Mouse (Mus musculus) skeletal muscle tissue, adult 2 months (tissue): ENCODE results near the gene Grik4.
"Not testable (repeated sequence)": the region's sequence is repeated elsewhere in the genome, so short reads cannot be mapped to it uniquely, and the experiment has no call there.

Experiments used
- DNase-seq: peaks from one replicate; pipeline ENCODE4 v3.0.0-alpha.2; 2012; ENCODE audit warnings: low read depth, low spot score

The Grik4 gene

DNA sequence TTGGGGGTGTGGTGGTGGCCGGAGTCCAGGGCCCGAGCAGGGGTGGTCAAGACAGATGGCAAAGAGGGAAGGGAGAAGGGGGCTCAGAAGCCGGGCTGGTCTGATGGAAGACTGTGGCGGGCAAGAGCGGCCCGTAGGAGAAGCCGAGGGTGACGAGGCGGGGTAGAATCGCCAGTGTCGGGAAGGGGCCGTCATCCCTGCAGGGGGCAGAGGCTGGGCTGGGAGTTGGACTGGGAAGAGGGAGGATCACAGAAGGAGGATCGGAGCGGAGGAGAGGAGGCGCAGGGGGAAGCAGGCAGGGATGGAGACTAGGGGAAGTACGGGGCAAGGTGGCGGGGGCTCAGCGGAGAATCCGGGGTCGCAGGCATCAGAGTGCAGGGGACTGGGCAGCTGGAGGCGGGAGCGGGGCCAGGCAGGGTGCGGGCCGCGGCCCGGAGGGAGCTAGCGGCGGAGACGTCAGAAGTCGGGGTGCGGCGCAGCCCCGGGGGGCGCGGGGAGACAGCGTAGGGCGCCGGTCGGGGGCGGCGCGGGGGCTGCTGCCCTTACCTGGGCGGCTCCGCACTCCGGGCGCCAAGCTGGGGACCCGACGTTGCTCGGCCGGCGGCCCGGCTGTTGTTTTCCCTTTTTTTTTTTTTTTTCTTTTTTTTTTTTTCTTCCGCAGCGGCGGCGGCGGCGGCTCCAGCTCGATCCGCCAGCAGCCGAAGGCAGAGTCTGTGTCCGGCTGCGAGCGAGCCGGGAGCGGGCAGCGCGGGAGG, at the start of gene Grik4:
Grik4 (minus strand) TSS at position 713 of the 755 bp plus-strand sequence.
- DNase-seq, result no peak

DNA sequence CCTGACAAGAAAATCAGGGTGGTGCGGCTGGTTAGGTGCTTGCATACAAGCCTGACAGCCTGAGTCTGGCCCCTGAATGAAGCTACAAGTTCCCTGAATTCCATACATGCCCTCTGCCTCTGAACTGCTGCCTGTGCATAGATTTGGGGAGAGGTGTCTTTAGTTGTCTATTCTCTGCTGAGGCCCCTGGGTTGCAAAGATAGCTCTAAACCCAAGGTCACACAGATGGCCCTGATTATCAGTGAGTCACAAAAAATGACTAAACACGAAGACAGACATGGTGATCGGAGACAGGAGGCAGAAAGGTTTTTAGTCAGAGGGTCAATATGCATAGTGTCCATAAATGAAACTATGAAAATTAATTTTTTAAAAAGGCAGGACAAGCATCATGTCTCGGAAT, 49.4 kb upstream of the Grik4 start:
- DNase-seq, result no peak

DNA sequence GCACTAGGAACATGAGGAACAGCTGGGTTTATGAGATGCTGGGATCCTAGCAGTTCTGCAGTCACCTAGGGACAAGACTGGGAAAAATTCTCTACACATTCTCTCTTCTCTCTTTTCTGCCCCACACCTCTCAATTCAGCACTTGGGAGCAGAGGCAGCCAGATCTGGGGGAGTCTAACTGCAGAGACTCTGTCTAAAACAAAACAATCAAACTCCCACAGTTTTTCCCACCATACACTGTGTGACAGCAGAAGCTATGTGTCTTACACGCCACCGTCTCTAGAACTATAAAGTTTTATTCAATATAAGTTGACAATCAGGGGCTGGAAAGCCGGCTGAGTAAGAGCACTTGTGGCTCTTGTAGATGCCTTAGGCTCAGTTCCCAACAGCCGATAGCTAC, 43.7 kb upstream of the Grik4 start:
- DNase-seq, result no peak

DNA sequence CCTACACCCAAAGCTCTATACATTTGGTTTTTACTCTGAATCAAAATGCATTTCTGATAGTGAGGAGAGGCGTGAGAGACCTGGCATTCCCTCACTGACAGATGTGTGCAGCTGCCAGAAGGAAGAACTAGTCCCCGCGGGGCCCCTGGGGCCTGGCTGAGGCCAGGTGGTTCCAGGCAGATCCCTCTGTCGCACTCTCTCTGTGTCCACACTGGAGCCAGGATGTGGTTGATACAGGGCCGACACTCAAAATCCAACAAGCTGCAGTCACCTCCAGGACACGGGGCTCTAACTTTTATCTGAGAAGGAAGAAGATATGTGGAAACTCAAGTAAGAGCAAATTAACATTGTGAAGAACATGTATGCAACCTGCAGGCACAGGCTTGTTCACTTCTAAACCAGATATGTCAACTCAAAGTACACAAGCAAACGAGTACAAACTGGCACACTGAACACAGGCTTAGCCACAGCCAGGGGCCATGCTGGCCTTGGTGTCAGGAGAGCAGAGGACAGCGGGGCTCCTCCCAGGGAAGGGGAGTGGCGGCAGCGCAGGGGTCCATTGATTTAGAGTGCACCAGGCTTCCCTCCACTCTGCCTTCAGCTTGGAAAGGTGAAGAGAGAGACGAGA, 24.7 kb upstream of the Grik4 start:
- no peak for DNase-seq

DNA sequence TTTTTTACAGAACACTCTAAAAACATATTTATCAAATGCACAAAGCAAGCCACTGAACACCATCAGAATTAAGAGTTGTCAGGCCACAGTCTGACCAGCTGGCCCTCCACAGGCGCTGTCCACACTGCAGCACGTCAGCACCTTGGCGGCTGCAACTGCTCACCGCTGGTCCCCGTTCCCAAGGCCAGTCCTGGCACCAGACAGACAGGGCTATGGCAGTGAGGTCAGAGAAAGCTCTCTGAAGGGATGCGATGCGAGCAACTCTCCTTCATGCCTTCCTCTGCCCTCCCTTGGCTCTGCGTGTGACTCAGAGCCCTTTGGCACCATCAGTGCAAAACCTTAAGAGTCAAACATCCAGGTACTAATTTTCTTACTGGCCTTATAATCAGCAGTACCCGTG, 23.4 kb upstream of the Grik4 start:
- no peak for DNase-seq

DNA sequence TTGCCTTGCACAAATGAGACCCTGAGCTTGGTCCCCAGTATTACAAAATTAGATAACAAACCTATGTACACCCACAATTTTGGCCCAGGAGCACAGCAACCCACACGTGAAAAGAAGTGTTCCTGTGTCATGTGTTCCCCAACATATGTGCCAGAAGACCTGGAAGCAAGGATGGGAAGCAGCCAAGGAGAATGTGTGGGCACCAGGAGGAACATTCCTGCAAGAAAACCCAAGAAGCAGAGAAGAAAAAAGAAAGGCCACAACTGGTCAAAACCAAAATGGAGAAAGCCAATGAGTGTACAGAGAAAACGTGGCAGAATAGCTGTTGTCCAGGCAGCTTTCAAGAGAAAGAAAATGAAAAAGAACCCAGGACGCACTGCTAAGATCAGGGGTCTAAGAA, 20.5 kb upstream of the Grik4 start:
- DNase-seq, result not testable (repeated sequence)

DNA sequence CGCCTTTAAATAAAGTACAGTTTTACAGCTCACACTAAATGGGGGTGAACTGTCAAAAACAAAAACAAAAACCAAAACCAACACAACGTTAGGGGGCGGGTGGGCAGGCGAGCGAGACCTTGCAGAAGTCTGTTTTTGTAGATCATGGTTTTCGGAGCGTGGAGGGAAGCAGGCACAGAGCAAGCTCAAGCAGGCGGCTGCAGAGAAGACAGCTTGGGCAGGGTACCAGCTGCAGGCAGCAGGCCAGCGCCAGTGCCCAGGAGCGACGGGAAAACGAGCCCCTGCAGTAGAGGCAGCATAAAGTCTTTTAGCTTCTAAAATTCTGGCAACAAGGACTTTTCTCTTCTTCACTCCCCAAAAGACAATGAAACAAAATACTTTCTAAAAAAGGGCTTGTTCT, 20.1 kb upstream of the Grik4 start:
- DNase-seq, result no peak

DNA sequence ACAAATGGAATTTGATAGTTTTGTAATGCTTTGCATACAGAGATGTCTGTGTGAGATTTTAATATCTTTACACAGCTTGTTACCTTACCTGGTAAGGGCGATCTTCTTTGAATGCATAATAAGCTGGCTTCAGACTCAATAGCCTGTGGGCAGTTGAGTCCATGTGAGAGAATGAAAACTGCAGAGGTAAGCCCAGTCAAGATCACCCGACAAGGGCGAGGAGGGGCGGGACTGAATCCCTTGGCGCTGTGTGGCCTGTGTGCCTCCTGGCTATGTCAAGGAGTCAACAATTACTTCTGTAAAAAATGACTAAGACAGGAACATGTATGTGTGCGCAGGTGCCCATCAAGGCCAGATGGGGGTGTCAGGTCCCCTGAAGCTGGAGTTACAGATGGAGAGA, 18.2 kb upstream of the Grik4 start:
- no peak for DNase-seq

DNA sequence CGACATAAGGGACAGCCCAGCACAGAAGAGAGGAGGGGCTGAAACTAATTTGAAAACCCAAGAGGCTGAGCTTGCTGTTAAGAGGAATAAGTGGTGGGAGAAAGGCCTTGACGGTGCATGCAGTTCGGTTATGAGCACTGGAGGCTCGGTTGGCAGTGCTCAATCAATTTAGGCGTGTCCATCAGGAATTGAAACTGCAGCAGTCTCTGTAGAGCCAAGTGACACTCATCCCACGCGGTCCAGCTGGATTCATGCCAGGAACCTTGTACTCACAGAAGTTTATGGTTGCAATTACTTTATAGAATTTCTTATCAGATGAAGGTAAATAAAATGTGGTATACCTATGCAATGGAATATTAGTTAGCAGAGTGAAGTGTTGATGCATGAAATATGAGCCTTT, 14.1 kb upstream of the Grik4 start:
- DNase-seq, result no peak

DNA sequence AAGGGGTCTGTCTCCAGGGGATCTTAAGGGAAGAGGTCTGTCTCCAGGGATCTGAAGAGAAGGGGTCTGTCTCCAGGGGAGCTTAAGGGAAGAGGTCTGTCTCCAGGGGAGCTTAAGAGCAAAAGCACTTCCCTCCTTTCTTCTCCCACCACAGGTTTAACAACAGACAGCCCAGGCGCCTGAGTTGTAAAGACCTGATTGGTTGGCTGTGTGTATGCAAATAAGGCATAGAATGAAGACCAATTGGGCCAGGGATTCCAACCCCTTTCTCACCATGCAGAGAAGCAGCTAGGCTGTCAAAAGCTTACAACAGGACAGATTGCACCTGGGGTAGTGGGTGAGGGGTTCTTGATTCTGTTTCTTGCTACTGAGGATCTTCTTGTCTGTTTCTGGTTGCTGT, 4.1 kb upstream of the Grik4 start:
- DNase-seq, result no peak

DNA sequence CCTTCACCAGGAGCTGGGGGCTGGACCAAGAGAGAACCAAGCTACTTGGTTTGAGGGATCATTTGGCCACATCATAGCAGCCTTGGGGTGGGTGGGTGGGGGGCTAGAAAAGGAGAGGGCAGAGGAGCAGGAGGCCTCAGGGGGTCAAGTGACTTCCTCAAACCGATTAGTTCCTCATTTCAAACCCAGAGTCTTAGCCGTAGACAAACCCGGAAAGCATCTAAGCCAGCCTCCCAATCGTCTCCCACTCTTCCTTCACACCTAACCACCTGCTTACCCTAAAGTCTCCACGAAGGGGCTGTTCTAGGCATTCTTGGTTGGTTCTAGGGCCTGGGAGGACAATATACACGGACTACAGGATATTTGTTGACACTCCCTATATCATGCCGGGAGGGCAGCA, 881 bp upstream of the Grik4 start:
- no peak for DNase-seq

DNA sequence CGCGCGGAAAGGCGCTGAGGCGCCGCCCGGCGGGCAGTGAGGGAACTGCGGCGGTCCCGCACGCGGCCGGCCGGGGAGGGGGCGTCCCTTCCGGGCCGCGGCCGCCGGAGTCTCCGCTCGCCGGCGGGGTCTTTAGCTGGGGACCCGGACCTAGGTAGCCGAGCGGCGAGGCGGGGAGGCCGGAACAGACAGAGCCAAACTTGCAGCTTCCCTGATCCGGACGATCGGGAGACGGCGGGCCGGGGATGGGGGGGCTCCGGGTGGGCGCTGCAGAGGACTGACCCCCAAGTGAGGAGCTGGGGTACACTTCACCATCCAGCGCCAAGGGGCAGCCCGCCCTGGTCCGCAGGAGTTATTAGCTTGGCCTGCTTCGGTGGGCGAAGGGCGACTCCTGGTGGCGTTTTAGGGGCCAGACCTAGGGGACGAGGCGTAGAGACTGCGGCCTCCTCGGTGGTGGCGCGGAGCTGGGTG, 278 bp upstream of the Grik4 start:
- peak; percentile 49 for DNase-seq

DNA sequence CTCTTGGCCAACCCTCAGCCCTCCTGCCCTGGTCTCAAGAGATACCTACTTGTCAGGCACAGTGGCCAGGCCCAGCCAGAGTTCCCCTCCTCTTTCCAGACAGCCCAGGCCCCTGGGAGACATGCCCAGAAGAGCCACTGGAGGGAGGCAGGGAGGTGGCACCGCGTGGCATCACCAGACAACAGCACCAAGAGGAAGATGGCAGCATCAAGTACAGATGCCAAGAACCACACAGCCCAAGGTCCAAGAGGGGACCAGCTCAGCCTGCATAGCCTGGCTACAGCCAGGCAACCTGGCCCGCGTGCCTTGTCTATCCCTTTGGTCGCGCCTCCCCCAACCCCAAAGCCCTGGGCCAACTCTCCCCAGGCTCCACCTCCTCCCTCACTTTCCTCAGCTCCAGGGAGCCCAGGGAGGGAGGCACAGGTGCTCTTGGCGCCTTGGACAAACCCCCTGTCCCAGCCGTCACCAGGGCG, 1.2 kb downstream of the Grik4 start:
- no peak for DNase-seq

DNA sequence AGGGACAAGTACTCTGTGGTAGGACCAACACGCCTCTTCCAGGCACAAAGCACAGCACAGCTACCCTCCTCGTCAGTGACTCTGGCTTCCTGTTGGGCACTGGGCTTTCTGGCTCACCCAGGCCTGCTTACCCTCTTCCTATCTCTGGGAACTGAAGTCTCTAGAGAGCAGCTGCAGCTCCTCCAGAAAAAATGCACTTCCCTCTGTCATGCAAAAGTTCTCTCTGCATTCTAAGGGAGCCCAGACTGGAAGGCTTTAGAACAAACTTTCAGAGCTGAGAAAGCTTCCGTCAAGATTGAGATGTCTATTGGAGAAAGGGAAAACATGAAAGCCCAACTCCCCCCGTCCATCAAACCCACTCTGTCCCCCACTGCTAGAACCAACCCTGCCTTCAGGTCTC, 2.1 kb downstream of the Grik4 start:
- no peak for DNase-seq

DNA sequence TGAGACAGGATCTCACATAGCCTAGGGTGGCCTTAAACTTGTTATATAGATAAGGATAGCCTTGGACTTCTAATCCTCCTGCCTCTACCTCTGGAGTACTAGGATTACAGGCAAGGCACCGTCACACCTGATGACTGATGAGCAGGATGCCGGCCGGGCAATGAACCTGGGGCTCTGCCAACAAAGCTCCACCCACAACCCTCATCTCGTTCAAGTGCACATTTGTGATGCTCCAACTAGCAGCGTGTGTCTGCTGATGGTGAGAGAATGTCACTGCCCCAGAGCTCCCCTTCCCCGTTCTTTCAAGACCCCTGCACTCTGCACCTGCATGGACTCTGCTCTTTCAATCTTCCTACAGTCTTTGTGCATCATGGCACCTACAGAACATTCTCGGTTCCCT, 12.1 kb downstream of the Grik4 start:
- no peak for DNase-seq

DNA sequence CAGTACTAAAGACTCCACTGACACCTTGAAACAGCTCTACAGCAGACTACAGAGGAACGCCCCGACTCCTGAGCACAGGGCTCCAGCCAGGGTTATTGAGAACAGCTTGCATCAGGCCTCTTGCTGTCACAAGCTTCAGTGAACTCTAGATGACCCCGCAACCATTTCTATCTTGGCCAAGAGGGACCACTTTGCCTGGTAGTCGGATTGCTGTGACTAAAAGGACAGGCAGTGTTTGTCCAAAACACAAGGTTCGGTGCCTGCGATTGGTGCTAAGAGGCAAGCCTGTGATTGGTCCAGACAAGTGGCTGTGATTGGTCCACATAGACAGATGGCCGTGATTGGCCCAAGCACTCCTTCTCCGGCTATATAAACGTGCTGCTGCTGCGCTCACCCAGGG, 16.8 kb downstream of the Grik4 start:
- no peak for DNase-seq

DNA sequence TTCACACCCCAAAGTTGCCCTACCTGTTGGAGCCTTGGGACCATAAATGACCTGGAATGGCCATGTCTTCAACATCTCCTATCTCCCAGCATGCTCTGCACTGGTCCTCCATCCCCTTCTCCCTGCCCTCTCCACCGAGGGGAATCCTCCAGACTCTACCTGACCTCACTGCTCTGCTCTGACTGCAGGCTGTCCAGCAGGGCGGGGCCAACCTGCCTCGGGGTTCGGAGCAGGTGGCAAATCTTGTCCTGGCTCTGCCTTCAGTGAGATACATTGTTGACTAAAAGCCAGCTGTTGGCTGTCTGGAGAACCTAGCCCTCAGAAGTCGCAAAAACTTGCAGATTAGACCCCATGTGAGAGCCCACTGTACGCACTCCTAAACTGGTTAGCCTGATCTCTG, 17.7 kb downstream of the Grik4 start:
- DNase-seq, result no peak

DNA sequence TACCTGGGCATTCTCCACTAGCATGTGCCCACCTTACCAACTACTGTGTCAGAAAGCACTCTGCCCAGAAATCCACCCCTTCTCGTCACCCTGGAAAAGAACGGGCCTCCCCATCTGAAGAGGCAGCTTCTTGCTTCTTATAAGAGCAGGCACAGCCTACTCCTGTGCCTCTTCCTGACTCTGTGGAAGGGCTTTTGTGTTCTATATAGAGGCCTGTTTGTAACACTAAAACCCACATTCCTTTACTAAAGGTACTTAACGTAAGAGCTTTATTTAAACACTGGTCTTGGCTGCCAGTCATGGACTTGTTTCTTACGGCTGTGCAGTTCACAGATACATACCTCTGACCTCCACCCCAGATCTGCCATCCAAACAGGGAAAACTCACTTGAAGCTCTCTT, 22.5 kb downstream of the Grik4 start:
- no peak for DNase-seq

DNA sequence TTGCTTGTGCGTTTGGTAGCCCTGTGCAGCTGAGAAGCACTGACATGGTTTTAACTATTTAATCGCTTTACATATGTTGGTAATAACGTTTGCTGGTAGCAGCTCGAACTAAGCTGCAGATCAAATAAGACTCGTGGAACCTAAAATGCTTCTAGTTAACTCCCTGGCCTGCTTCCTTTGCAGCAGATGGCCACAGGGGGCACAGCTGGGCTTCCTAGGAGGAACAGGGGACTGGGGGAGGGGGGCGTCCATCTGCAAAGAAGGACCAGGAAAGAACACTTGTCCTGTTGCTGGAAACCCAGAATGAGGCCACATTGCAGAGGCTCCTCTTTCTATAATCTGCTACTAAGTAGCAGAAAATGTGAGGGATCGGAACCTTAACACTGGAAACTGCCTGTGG, 24.1 kb downstream of the Grik4 start:
- DNase-seq, result no peak

DNA sequence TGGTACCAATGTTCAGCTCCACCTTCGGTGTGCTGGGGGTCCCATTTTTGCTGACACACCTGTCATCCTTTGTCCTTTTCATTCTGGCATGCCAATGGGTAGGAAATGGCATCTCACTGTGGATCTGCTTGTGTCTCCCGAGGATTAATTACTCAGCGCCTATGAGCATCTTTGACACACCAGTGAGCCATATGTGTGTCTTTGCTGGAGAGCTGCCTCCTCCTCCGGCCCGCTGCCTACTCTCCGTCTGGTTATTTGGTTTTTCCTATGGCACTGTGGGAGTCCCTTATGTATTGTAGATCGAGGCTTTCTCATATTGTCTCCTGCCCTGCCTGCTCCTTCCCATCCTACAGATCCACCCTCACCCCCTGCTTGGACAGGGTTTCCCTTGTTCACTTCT, 26.4 kb downstream of the Grik4 start:
- DNase-seq, result no peak

DNA sequence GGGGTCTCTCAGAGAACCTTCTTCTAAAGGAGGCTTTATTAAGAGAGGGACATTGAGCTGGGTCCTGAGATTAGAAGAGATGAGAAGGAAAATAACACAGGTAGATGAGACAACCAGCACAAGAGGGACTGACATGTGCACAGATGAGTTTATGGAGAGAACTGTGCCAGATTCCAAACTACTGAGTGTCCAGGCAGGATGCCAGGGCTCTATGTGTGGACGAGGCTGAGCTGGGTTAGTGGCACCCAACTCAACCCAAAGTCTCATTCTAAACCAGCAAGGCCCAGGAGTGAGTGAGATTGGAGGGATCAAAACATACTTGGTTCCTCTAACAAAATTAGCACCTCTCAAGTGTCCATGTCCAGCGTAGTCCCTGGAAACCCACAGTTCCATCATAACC, 31.1 kb downstream of the Grik4 start:
- no peak for DNase-seq

DNA sequence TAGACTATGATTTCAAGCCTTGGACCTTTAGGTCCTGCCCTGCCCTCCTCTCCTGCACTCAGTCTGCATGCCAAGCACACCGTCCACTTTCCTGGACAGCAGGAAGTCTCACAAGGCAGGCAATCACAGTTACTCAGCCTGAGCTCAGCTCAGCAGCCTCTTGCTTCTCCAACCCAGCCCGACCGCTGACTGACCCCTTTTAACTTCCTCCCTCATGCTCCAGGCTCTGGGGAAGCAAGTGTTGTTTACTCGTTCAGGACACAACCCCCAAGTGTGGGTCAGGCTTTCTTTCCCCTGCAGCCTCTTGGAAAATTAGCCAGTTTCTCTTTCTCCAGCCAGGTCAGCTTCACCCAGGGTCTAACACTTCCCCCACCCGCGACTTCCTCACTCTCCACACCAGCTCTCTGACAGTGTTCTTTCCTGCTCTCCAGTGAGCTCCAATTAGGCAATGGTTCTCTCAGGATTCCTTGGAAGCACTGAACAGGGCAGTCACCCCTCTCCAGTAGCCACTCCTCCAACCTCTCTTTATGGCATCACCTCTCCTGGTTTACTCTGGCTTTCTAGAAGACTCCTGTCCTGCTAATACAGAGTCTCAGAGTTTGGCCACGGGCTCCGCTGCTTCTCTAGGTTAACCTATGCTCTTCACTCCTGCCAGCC, 35.5 kb downstream of the Grik4 start:
- no peak for DNase-seq

DNA sequence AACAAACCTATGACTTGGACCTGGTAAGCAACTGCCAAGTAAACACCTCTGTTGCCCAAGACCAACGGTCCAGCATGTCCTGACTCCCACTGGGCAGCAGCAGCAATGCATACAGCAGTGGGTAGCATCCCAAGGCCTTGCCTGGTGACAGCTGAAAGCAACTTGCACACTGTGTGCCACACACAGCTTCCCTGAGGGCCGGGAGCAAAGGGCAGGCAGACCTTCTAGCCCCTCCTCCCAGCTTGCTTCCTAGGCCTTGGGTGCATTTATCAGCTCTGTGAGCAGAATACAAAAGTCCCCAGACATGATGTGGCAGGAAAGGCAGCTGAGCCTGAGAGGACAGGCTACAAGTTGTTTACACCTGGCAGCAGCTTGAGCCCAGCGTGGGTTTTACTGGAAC, 37.3 kb downstream of the Grik4 start:
- DNase-seq, result no peak
